ENCODE assay signal across 8 mouse cellular contexts in genomic region chr14:40958083-40958985, GRCm38 (mm10). TPM values are rescaled to one million over a fixed set of nuclear protein-coding genes. Genes with fewer than 3 reads are reported as not detected.
DNase-seq lines count a peak whose midpoint lies in the region; ATAC-seq and TF ChIP-seq lines count a peak whose summit lies in the region.

No protein-coding gene starts in this region.

- H3K27ac ChIP-seq in kidney, postnatal 0 days: peak overlapping the region; percentile 86
- H3K27ac ChIP-seq in hindbrain, embryonic 14.5 days: peak overlapping the region; percentile 33
- peak overlapping the region; percentile 92 for H3K27ac ChIP-seq in lung, postnatal 0 days (ENCODE audit: low read length)

- no peak overlapping the region; the same call in 1 of the 2 replicates for H3K9ac ChIP-seq in kidney, postnatal 0 days (ENCODE audit: low read depth, low read length)
- H3K9ac ChIP-seq in hindbrain, embryonic 14.5 days: no peak overlapping the region
- no peak overlapping the region for H3K9ac ChIP-seq in lung, postnatal 0 days (replicated peaks; ENCODE audit: low read depth)

- TF ChIP-seq CTCF in kidney, postnatal 0 days (IDR thresholded peaks at IDR 0.05; ENCODE audit: low read depth): no peak
- no peak for TF ChIP-seq CTCF in lung, postnatal 0 days (IDR thresholded peaks at IDR 0.05)

- 28% methylated on average over 4 of the region's 4 CpGs for WGBS in kidney, postnatal 0 days
- WGBS in hindbrain, embryonic 14.5 days: 26% methylated on average over 4 of the region's 4 CpGs
- 16% methylated on average over 4 of the region's 4 CpGs for WGBS in lung, postnatal 0 days

- H3K4me3 ChIP-seq in kidney, postnatal 0 days (replicated peaks; ENCODE audit: low read depth, low read length): no peak overlapping the region
- no peak overlapping the region for H3K4me3 ChIP-seq in hindbrain, embryonic 14.5 days (replicated peaks; ENCODE audit: low read length)
- no peak overlapping the region for H3K4me3 ChIP-seq in lung, postnatal 0 days (ENCODE audit: low read depth, low read length)

- peaks cover 80% of the 10 kb centered on the region for H3K4me1 ChIP-seq in kidney, postnatal 0 days (replicated peaks; ENCODE audit: insufficient read depth, low read length)
- peaks cover 60% of the 10 kb centered on the region for H3K4me1 ChIP-seq in hindbrain, embryonic 14.5 days (replicated peaks; ENCODE audit: control insufficient read depth, insufficient read depth, low read length)
- H3K4me1 ChIP-seq in lung, postnatal 0 days (ENCODE audit: insufficient read depth, low read depth, low read length): peaks cover 68% of the 10 kb centered on the region

- ATAC-seq in kidney, postnatal 0 days (replicated peaks; ENCODE audit: low FRiP score, low read depth): no peak
- ATAC-seq in hindbrain, embryonic 14.5 days (ENCODE audit: low FRiP score): no peak
- ATAC-seq in lung, postnatal 0 days: peak; percentile 71

- no peaks in the 10 kb centered on the region for H3K27me3 ChIP-seq in kidney, postnatal 0 days (ENCODE audit: insufficient read depth, low read length)
- H3K27me3 ChIP-seq in hindbrain, embryonic 14.5 days (ENCODE audit: control insufficient read depth, insufficient read depth, low read length): no peaks in the 10 kb centered on the region
- no peaks in the 10 kb centered on the region for H3K27me3 ChIP-seq in lung, postnatal 0 days (replicated peaks; ENCODE audit: insufficient read depth, low read length)

- peak; percentile 13; the same call in 1 of the 2 replicates for TF ChIP-seq EP300 in lung, postnatal 0 days (IDR thresholded peaks at IDR 0.05)

- DNase-seq in kidney, postnatal 0 days (ENCODE audit: low spot score): no peak
- no peak for DNase-seq in kidney, adult 9 months
- peak; percentile 46 for DNase-seq in NIH3T3 (ENCODE audit: low read depth)
- peak; percentile 51 to 53 for DNase-seq in frontal cortex, postnatal 25 days (ENCODE audit: low spot score in 2 of 2)
- DNase-seq in hindbrain, embryonic 14.5 days (ENCODE audit: low spot score): no peak
- peak; percentile 62 for DNase-seq in lung, postnatal 0 days (ENCODE audit: low spot score)
- DNase-seq in skeletal muscle tissue, adult 2 months (ENCODE audit: low read depth, low spot score): peak; percentile 59
- DNase-seq in cerebellum, adult 9-11 months: no peak

- H3K4me2 ChIP-seq in kidney, postnatal 0 days (ENCODE audit: low read length): peak overlapping the region; percentile 28; the same call in 1 of the 2 replicates
- H3K4me2 ChIP-seq in hindbrain, embryonic 14.5 days (replicated peaks): no peak overlapping the region
- H3K4me2 ChIP-seq in lung, postnatal 0 days (replicated peaks; ENCODE audit: low read depth, low read length): peak overlapping the region; percentile 9

- no peaks in the 10 kb centered on the region for H3K9me3 ChIP-seq in kidney, postnatal 0 days (replicated peaks; ENCODE audit: low read length)
- no peaks in the 10 kb centered on the region for H3K9me3 ChIP-seq in hindbrain, embryonic 14.5 days (ENCODE audit: control insufficient read depth, low read length)
- H3K9me3 ChIP-seq in lung, postnatal 0 days (ENCODE audit: low read length): no peaks in the 10 kb centered on the region

- H3K36me3 ChIP-seq in kidney, postnatal 0 days (ENCODE audit: insufficient read depth, low read length): no peaks in the 10 kb centered on the region
- no peaks in the 10 kb centered on the region for H3K36me3 ChIP-seq in hindbrain, embryonic 14.5 days (replicated peaks; ENCODE audit: control insufficient read depth, insufficient read depth)
- H3K36me3 ChIP-seq in lung, postnatal 0 days (ENCODE audit: insufficient read depth, low read length): no peaks in the 10 kb centered on the region

RNA-seq across cellular contexts. Expression of gene Tspan14, which starts 8.3 kb away (rescaled TPM):
- 93.4 and 102 TPM in 2 replicates for polyA plus RNA-seq in kidney, postnatal 0 days (2015; fragmentation: Nextera tagmentation; extraction: Ambion mirVana)
- polyA plus RNA-seq in hindbrain, embryonic 14.5 days (2014; fragmentation: Nextera tagmentation; extraction: Ambion mirVana): 65.6 and 70.1 TPM in 2 replicates
- polyA plus RNA-seq in lung, postnatal 0 days (2015; fragmentation: Nextera tagmentation; extraction: Ambion mirVana): 77.3 and 84.9 TPM in 2 replicates

RNA-seq across cellular contexts. Expression of gene Fam213a, which starts 55.3 kb away (rescaled TPM):
- polyA plus RNA-seq in kidney, postnatal 0 days (2015; fragmentation: Nextera tagmentation; extraction: Ambion mirVana): 80.5 and 94.7 TPM in 2 replicates
- polyA plus RNA-seq in hindbrain, embryonic 14.5 days (2014; fragmentation: Nextera tagmentation; extraction: Ambion mirVana): 86.6 and 94.3 TPM in 2 replicates
- polyA plus RNA-seq in lung, postnatal 0 days (2015; fragmentation: Nextera tagmentation; extraction: Ambion mirVana): 40.6 and 50.1 TPM in 2 replicates

Comparison
In these comparisons a context has a peak if more than half of its experiments do, and no peak if none do; other contexts are left out.
1. DNase-seq: peak in NIH3T3 (single experiment), frontal cortex, postnatal 25 days (2 of 2), lung, postnatal 0 days (single experiment) and skeletal muscle tissue, adult 2 months (single experiment); none in kidney, postnatal 0 days (single experiment), kidney, adult 9 months (single experiment), hindbrain, embryonic 14.5 days (single experiment) and cerebellum, adult 9-11 months (single experiment).
2. H3K27ac ChIP-seq: peak in every context shown above with its lines; median percentile 92 in lung, postnatal 0 days; 86 in kidney, postnatal 0 days; 33 in hindbrain, embryonic 14.5 days.